Mouse (Mus musculus): Measurements from ENCODE around the gene Sltm. TPM values are rescaled to one million over a fixed set of nuclear protein-coding genes. Genes with fewer than 3 reads are reported as not detected.

The Sltm gene
- polyA plus RNA-seq, 1 experiment from 2014 or later, result 71.3 TPM

DNA sequence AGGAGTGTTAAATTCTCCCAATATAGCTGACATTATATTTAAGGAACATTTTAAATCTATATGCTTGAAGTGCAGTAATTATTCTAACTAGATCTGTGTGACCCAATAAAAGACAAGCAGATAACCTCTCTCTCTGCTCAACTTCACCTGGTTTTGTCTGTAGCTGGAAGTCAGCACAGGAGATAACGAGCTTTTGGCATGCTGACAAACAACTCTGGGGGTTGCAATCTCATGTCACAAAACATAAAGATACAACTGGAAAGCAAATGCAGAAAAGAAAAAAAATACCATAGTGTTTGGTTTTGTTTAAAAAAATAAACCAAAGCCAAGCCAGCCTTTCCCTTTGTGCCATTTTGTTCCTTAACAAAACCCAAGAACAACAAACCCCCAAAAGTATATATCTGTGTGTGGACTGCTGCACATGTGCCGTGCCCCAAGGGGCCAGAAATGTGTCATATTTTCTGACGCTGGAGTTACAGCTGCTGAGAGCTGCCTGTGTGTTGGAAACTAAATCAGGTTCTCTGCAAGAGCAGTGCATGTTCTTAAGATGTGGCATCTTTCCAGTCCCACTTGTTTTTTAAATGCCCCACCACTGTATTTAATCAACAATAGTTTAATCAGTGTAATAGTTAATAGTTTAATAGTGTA, 68.6 kb downstream of the Sltm start:
- no peak overlapping the region for H3K9ac ChIP-seq
- no peak overlapping the region for H3K4me2 ChIP-seq
- ATAC-seq (ENCODE audit: low FRiP score), result no peak
- H3K36me3 ChIP-seq, result peaks cover 54% of the 10 kb centered on the region
- no peak overlapping the region for H3K27ac ChIP-seq
- no peaks in the 10 kb centered on the region for H3K27me3 ChIP-seq
- no peaks in the 10 kb centered on the region for H3K4me1 ChIP-seq (replicated peaks)
- H3K9me3 ChIP-seq, result no peaks in the 10 kb centered on the region
- H3K4me3 ChIP-seq, result no peak overlapping the region
- WGBS, result 71% methylated on average over 3 of the region's 3 CpGs

DNA sequence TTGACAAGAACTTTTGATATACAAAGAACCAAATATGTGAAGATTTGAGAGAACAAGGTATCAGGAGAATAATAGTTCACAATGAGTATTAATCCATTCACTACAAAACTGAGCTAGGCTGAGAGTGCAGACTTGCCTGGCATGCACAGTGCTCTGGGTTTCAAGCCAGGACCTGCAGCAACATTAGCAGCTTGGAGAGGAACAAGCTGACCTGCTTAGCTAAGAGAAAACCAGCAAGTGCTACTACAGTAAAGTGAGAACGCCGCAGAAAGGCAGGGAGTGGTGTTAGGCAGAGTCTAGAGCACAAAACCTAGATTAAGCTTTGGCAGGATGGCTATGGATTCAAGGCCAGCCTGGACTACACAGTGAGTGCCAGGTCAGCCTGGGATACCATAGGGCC, 87.2 kb downstream of the Sltm start:
- Histone ChIP-seq H3K27ac (no peak overlapping the region), H3K9ac (no peak overlapping the region), H3K27me3 (no peaks in the 10 kb centered on the region), H3K9me3 (no peaks in the 10 kb centered on the region), H3K4me1 (replicated peaks) (no peaks in the 10 kb centered on the region), H3K36me3 (peaks cover 14% of the 10 kb centered on the region; the same call in 1 of the 2 replicates), H3K4me2 (no peak overlapping the region), H3K4me3 (no peak overlapping the region)
- WGBS, result 90% methylated on average over 2 of the region's 2 CpGs
- no peak for ATAC-seq (ENCODE audit: low FRiP score)

- H3K27ac ChIP-seq, result no peak overlapping the region
- no peak for ATAC-seq (ENCODE audit: low FRiP score)
- H3K4me2 ChIP-seq, result no peak overlapping the region
- no peaks in the 10 kb centered on the region for H3K4me1 ChIP-seq (replicated peaks)
- H3K36me3 ChIP-seq, result peaks cover 8% of the 10 kb centered on the region; the same call in 1 of the 2 replicates
- 22% methylated on average over 5 of the region's 5 CpGs for WGBS
- H3K9me3 ChIP-seq, result no peaks in the 10 kb centered on the region
- no peak overlapping the region for H3K4me3 ChIP-seq
- no peaks in the 10 kb centered on the region for H3K27me3 ChIP-seq
- H3K9ac ChIP-seq, result no peak overlapping the region
Observed at GRCm38 (mm10) chr9:70631665-70632064, 89.1 kb downstream of the Sltm start.

GRCm38 (mm10) chr9:70636748-70637147, 94.2 kb downstream of the Sltm start:
- no peaks in the 10 kb centered on the region for H3K4me1 ChIP-seq (replicated peaks)
- 89% methylated on average over 2 of the region's 2 CpGs for WGBS
- no peak overlapping the region for H3K9ac ChIP-seq
- H3K4me3 ChIP-seq, result no peak overlapping the region
- H3K9me3 ChIP-seq, result no peaks in the 10 kb centered on the region
- no peak overlapping the region for H3K27ac ChIP-seq
- no peaks in the 10 kb centered on the region for H3K27me3 ChIP-seq
- ATAC-seq (ENCODE audit: low FRiP score), result no peak
- peaks cover 28% of the 10 kb centered on the region for H3K36me3 ChIP-seq
- no peak overlapping the region for H3K4me2 ChIP-seq

Other genes starting within 250 kb of the Sltm start
- 45.3 and 46.7 TPM in 2 replicates for gene Ccnb2, start 121.2 kb upstream of the Sltm start, polyA plus RNA-seq (2015; fragmentation: Nextera tagmentation; extraction: Ambion mirVana)
- gene Rnf111, start 39.0 kb upstream of the Sltm start, polyA plus RNA-seq (2015; fragmentation: Nextera tagmentation; extraction: Ambion mirVana), result 34.5 and 36.7 TPM in 2 replicates
- gene Gm10642, start 113.5 kb downstream of the Sltm start, polyA plus RNA-seq (2015; fragmentation: Nextera tagmentation; extraction: Ambion mirVana), result 0.29 and 0.41 TPM in 2 replicates
- 17.4 and 20.4 TPM in 2 replicates for gene Mindy2, start 114.4 kb downstream of the Sltm start, polyA plus RNA-seq (2015; fragmentation: Nextera tagmentation; extraction: Ambion mirVana)
- gene Adam10, start 136.2 kb downstream of the Sltm start, polyA plus RNA-seq (2015; fragmentation: Nextera tagmentation; extraction: Ambion mirVana), result 73.4 and 74.4 TPM in 2 replicates

All from hindbrain, embryonic 13.5 days (tissue).